Mouse (Mus musculus) lung, postnatal 0 days (tissue): ENCODE measurements around the gene Palld. TPM values are rescaled to one million over a fixed set of nuclear protein-coding genes. Genes with fewer than 3 reads are reported as not detected.
A peak's percentile ranks its signal among the peaks of the same experiment; 100 is the strongest.

Experiments used
- ATAC-seq: fragments of 200-750 bp; cut with Nextera tagmentation; 2 replicates; pipeline ENCODE4 v1.8.0; 2017; ENCODE audit warnings: moderate library complexity
- DNase-seq: peaks from one replicate; pipeline ENCODE4 v3.0.0-alpha.2; 2016; ENCODE audit warnings: low spot score
- H3K27ac ChIP-seq: fragments of 300-500 bp; sonication (generic); 2 replicates; pipeline ENCODE4 v1.5.1; 2014; ENCODE audit warnings: antibody characterized with exemption, mild to moderate bottlenecking, low read length, mixed read lengths
- H3K27me3 ChIP-seq: fragments of 300-500 bp; sonication (generic); replicated peaks from 2 replicates; pipeline ENCODE4 v1.6.1; 2014; ENCODE audit warnings: low read length, mixed read lengths; ENCODE audit not compliant: insufficient read depth
- H3K36me3 ChIP-seq: fragments of 300-500 bp; sonication (generic); 2 replicates; pipeline ENCODE4 v1.6.1; 2014; ENCODE audit warnings: low read length, mixed read lengths; ENCODE audit not compliant: insufficient read depth
- H3K4me1 ChIP-seq: fragments of 300-500 bp; sonication (generic); 2 replicates; pipeline ENCODE4 v1.6.1; 2014; ENCODE audit warnings: antibody characterized with exemption, low read depth, low read length, mixed read lengths; ENCODE audit not compliant: insufficient read depth
- H3K4me2 ChIP-seq: fragments of 300-500 bp; sonication (generic); replicated peaks from 2 replicates; pipeline ENCODE4 v1.6.1; 2014; ENCODE audit warnings: low read depth, mild to moderate bottlenecking, low read length, moderate library complexity, mixed read lengths
- H3K4me3 ChIP-seq: fragments of 300-500 bp; sonication (generic); 2 replicates; pipeline ENCODE4 v1.5.1; 2014; ENCODE audit warnings: low read depth, low read length
- H3K9ac ChIP-seq: fragments of 300-500 bp; sonication (generic); replicated peaks from 2 replicates; pipeline ENCODE4 v1.6.1; 2014; ENCODE audit warnings: low read depth, mild to moderate bottlenecking
- H3K9me3 ChIP-seq: fragments of 300-500 bp; sonication (generic); 2 replicates; pipeline ENCODE4 v1.6.1; 2016; ENCODE audit warnings: low read length, mixed read lengths
- CTCF ChIP-seq: IDR thresholded peaks from 2 replicates; pipeline ENCODE4 v1.5.1; 2016; ENCODE audit warnings: antibody characterized with exemption, mild to moderate bottlenecking
- EP300 ChIP-seq: IDR thresholded peaks from 2 replicates; pipeline ENCODE4 v1.6.1; 2016; ENCODE audit warnings: antibody characterized with exemption, mild to moderate bottlenecking, control low read depth
- WGBS: fragments of 180-500 bp; shearing (Covaris S2); extraction: QIAGEN DNeasy Blood & Tissue Kit; methylation state at CpG from one replicate; pipeline ENCODE4 v1.1.7; 2014; 5-methylcytosine and 5-hydroxymethylcytosine counted together
- polyA plus RNA-seq: library from polyadenylated mRNA; unstranded; fragments of >200 nt; fragmentation: Nextera tagmentation; extraction: Ambion mirVana; gene quantifications from 2 replicates; pipeline ENCODE4 v1.2.1, GENCODE M21; 2015

Gene Palld
- polyA plus RNA-seq, 1 experiment from 2014 or later = 130 TPM

DNA sequence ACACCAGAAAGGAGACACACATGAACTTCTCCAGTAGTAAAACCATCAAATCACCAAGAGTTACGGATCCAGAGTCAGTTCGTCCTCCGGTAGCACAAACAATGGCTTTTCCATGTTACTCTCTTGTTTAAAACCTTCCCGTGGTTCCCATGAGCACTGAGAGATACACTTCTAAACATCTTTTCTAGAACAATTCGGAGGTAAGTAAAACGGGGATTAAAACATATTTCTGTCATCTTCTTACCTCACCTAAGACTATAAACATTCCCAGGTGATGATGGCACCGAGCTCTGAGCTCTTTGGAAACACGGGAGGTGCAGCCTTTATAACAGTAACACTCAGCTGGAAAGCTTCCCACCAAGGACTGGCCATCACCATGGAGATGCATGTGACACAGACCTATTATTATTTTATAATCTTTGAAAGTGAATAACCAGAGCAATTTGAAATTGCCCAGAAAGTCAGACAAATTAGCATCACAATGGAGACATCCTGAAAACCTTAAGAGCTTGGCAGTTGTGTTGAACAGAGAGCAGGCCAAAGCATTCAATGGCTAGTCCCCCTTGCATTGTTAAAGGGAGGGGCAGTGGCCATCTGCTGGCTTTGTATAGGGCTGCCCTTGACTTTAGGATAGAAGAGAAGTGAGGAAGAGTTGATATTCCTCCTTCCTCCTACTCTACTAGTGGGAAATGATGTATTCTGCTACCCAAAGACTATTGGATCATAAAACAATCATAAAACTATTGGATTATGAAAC is 385.6 kb downstream of the Palld start:
- Histone ChIP-seq H3K27ac (no peak overlapping the region), H3K36me3 (no peaks in the 10 kb centered on the region; the same call in 1 of the 2 replicates), H3K4me3 (no peak overlapping the region), H3K4me1 (no peaks in the 10 kb centered on the region), H3K4me2 (no peak overlapping the region), H3K9me3 (no peaks in the 10 kb centered on the region), H3K27me3 (no peaks in the 10 kb centered on the region), H3K9ac (no peak overlapping the region)
- ATAC-seq = no peak
- no peak for DNase-seq
- TF ChIP-seq EP300 = no peak
- TF ChIP-seq CTCF = no peak
- 78% methylated on average over 8 of the region's 8 CpGs for WGBS

DNA sequence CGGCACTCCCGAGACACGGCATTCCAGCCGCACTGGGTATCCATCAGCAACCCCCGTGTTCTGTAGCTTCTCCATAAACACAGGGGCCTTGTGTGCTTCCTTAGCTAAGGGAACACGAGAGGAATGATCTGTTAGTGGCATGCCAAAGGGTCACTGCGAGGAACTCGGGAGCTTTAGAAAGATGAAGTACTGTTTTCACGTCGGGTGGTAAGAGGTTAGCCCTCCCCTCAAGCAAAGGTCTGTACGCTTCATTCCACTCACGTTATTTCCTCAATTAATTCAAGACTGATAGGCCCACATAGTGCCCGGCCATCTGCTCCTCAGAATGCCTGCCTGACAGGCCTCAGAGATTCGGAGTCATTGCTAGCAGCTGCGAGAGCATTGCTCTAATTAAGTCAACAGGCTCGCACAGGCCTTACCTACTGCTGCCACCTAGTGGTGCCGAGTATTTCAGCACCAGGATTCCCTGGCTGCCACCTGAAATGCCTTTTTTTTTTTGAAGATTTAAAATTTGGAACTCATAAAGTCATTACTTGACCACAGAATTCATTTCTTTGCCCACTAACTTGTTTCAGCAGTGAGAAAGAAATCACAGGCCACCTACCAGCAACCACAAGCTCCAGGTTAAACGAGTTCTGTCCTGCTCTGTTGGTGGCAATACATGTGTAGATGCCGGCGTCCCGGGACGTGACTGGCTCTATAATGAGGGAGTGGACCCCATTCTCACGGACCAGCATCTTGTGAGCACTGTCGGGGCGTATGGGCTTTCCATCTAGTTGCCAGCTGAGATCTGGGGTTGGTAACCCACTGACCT is 386.4 kb downstream of the Palld start:
- no peak overlapping the region for H3K9ac ChIP-seq
- ATAC-seq (peak; percentile 50), DNase-seq (peak; percentile 79)
- H3K27me3 ChIP-seq = no peaks in the 10 kb centered on the region
- no peaks in the 10 kb centered on the region; the same call in 1 of the 2 replicates for H3K36me3 ChIP-seq
- no peak overlapping the region for H3K27ac ChIP-seq
- WGBS = 55% methylated on average over 25 of the region's 25 CpGs
- H3K4me1 ChIP-seq = no peaks in the 10 kb centered on the region
- TF ChIP-seq CTCF (peak; percentile 92), EP300 (no peak)
- H3K9me3 ChIP-seq = no peaks in the 10 kb centered on the region
- H3K4me2 ChIP-seq = no peak overlapping the region
- no peak overlapping the region for H3K4me3 ChIP-seq

DNA sequence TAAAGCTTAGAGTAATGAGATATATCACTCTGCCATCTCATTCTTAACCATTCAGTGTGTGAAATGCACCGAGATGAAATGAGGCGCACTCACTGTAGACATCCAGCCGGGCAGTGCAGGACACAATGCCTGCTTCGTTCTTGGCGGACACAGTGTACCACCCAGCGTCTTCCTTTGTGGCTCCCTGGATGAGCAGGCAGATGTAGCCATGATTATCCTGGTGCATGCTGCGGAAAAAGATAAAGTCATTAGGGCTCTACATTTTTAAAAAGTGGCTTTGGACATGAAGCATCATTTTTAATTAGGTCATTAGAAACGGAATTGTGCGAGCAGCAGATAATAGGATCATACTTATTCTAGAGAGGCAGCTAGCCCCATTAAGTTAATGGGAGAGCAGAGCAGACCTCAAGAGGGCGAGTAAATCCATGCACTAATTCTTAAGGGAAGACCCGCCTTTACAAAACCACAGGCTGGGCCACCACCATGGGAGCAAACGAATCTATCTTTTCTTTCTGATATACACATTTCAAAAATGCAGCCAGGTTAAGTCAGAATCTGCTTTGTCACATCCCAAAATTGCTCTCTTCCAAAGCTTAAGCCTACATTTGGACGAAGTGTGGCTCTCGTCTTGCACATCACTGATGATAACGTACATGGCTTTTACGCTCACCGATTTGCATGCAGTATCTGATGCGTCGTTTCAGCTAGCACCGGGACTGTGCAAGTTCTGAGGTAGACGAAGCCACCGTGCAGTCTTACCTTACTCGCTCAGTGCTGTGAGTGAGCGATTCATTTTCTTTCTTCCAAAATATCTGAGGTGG is 387.2 kb downstream of the Palld start:
- Histone ChIP-seq H3K27ac (no peak overlapping the region), H3K27me3 (no peaks in the 10 kb centered on the region), H3K4me2 (no peak overlapping the region), H3K36me3 (no peaks in the 10 kb centered on the region; the same call in 1 of the 2 replicates), H3K9ac (no peak overlapping the region), H3K4me3 (no peak overlapping the region), H3K4me1 (no peaks in the 10 kb centered on the region), H3K9me3 (no peaks in the 10 kb centered on the region)
- WGBS = 93% methylated on average over 24 of the region's 24 CpGs
- ATAC-seq = no peak
- no peak for DNase-seq
- TF ChIP-seq CTCF (no peak), EP300 (no peak)

DNA sequence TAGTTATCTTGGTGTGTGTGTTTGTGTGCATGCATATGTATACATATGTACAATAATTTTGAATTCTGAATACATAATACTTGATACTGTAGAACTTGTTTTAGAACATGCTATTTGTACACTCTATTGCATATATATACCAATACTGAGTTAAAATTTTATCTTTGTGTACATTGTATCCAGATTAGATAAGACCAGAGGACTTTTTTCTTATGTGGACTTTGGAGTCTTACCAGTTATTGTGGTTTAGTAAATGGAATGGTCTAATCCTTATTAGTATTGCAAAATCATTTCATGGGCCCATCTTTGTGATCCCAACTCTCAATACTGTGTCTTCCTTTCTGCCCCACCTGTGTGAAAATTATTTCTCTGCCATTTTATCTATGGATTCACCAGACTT is 400.2 kb downstream of the Palld start:
- H3K27me3 ChIP-seq = no peaks in the 10 kb centered on the region
- no peak overlapping the region for H3K27ac ChIP-seq
- H3K9ac ChIP-seq = no peak overlapping the region
- TF ChIP-seq CTCF = no peak
- H3K4me3 ChIP-seq = no peak overlapping the region
- DNase-seq (no peak), ATAC-seq (no peak)
- no peak overlapping the region for H3K4me2 ChIP-seq
- H3K36me3 ChIP-seq = no peaks in the 10 kb centered on the region
- H3K9me3 ChIP-seq = no peaks in the 10 kb centered on the region
- no peaks in the 10 kb centered on the region for H3K4me1 ChIP-seq

DNA sequence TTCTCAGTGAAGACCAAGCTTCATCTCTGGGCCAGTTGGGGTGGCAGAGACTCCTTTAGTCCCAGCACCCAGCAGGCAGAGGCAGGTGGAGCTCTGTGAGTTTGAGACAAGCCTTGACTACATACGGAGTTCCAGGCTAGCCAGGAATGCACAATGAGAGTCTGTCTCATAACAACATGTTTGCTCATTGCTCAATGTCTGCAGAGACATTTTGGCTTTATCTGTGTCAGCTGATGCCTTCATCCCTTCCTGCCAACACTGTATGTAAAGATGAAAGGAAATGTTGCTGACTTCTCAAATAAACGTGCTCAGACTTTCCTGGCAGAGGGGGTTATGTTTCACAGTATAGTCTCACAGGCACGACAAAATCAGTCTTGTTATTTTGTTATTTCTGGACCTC is 401.6 kb downstream of the Palld start:
- no peak overlapping the region for H3K27ac ChIP-seq
- ATAC-seq (no peak), DNase-seq (peak; percentile 37)
- 19% methylated on average over 3 of the region's 3 CpGs for WGBS
- H3K4me1 ChIP-seq = no peaks in the 10 kb centered on the region
- no peak overlapping the region for H3K9ac ChIP-seq
- H3K9me3 ChIP-seq = no peaks in the 10 kb centered on the region
- H3K4me3 ChIP-seq = no peak overlapping the region
- no peak overlapping the region for H3K4me2 ChIP-seq
- no peaks in the 10 kb centered on the region for H3K27me3 ChIP-seq
- H3K36me3 ChIP-seq = no peaks in the 10 kb centered on the region
- TF ChIP-seq EP300 (no peak), CTCF (no peak)

DNA sequence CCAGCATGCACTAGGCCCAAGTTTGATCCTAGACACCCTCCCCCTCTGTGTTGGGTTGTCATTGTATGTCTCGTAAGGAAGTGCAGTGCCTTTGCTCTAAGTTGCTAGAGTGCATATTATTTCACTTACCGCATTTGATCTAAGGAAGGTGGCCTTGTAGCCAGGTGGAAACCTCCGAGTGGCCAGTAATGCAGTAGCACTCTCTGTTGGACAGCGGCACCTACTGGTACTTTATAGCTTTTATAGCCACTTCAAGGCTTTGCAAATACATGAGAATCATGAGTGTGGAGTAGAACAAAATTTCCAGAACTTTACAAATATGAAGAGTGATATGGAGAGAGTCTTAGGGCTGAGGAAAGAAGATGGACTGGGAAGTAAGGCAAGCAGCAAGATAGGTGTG is 403.5 kb downstream of the Palld start:
- Histone ChIP-seq H3K4me3 (no peak overlapping the region), H3K9ac (no peak overlapping the region), H3K36me3 (0 out of 2 replicates have a peak, but pooled peaks cover 6% of the 10 kb centered on the region), H3K9me3 (no peaks in the 10 kb centered on the region), H3K4me1 (no peaks in the 10 kb centered on the region), H3K27me3 (no peaks in the 10 kb centered on the region), H3K27ac (no peak overlapping the region), H3K4me2 (no peak overlapping the region)
- WGBS = 55% methylated on average over 4 of the region's 4 CpGs
- TF ChIP-seq CTCF (peak; percentile 75), EP300 (no peak)
- peak; percentile 74 for DNase-seq
- ATAC-seq = peak; percentile 48; the same call in 1 of the 2 replicates
